Mouse (Mus musculus) layer of hippocampus, adult 9-11 months (tissue): ENCODE measurements around the gene Spsb1.

Experiments
- DNase-seq: peaks from one replicate; pipeline ENCODE4 v3.0.0; 2022

Gene Spsb1

DNA sequence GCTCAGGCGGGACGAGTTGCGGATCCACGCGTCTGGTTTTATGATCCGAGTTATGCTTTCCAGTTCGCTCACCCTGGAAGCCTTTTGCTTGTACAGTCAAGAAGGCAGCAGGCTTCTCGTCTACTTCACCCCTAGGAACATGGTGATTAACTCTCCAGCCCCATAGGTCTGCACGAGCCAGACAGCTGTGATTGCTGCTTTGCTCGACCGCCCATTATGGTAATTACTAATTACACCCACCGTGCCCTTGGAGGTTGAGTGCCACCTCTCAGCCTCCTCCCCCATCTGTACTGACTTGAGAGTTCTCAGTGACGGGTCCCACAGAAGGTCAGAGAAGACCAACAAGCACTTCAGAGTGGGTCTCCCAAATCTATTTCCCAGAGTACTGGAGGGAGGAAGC is 5.2 kb downstream of the Spsb1 start:
- DNase-seq = no peak

DNA sequence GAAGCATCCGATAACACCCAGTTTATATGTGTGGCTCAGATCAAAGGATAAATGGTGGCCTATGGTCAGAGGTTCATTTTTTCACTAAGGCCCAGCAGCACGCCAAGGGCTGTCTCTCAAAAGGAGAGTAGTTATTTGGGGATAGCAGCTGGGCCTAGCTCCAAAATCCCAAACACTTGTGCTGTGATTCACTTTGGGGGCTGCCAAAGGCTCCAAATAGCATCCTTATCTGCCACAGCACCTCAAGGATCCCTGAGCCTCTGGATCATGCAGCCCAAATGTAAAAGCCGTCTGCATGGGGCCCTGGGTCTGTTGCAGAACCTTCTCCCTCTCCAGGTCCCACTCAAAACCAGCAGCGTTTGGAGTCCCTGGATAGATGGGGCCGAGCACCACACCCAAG is 6.7 kb downstream of the Spsb1 start:
- DNase-seq = no peak

GRCm38 (mm10) chr4:149947396-149947795 is 7.4 kb downstream of the Spsb1 start:
- no peak for DNase-seq

GRCm38 (mm10) chr4:149945194-149945593 is 9.6 kb downstream of the Spsb1 start:
- DNase-seq = no peak

DNA sequence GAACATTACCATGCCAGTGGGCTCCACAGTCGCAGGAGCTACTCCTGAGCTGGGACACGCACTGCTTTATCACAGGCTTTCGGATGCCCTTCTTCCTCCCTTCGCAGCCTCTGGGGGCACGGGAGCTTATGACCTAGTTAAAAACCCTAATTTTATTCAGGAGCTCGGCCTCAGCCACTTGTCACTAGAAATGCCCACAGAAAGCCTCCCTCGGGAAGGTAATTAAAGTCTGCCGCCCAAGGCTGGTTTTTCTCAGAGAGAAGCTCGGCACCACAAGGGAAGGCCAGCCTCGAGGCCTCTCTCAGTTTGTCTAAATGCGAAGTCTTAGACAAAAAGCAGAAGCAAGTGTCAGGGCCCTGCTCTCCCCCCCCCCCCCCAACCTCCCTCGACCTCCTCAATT is 10.6 kb downstream of the Spsb1 start:
- no peak for DNase-seq

GRCm38 (mm10) chr4:149942831-149943741 is 11.8 kb downstream of the Spsb1 start:
- no peak for DNase-seq

GRCm38 (mm10) chr4:149941067-149941755 is 13.6 kb downstream of the Spsb1 start:
- no peak for DNase-seq

GRCm38 (mm10) chr4:149938701-149939100 is 16.1 kb downstream of the Spsb1 start:
- DNase-seq = no peak

DNA sequence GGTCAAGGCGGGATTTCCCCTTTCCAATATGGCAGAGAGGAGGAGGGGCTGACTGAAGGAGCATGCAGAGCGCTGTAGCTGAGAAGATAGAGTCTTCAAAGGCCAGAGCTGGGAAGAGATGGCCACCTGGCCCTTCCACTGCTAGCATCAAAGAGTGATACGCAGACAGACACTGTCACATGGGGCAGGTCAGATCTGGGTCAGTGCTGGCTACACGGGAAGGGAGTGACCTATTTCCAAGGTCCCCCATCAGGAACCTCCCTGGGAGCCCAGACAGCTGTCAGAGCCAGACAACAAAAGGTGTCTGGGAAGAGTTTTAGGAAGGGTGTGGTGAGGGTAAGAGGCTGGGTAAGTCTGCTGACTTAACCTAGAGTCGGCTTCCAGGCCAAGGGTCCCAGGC is 17.9 kb downstream of the Spsb1 start:
- no peak for DNase-seq

GRCm38 (mm10) chr4:149935470-149935869 is 19.4 kb downstream of the Spsb1 start:
- DNase-seq = no peak

GRCm38 (mm10) chr4:149933519-149934245 is 21.2 kb downstream of the Spsb1 start:
- no peak for DNase-seq

DNA sequence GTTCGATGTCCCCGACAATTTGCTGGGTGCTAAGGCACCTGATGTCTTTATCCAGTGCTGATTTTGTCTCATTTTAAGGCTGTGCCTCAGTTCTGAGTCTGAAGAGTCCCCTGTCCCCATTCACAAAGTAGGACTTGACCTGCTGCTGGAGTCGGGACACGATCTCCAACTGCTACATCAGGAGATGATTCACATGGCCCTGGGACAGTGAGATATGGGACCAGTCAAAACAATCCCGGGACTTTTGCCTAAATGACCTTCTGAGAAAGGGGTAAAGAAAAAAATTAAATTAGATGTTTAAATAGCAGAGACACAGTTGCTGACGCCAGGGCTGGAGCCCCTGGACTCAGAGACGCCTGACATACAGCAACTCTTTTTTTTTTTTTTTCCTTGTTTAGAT is 21.8 kb downstream of the Spsb1 start:
- no peak for DNase-seq

- no peak for DNase-seq
Observed at GRCm38 (mm10) chr4:149932108-149932815, 22.6 kb downstream of the Spsb1 start.

DNA sequence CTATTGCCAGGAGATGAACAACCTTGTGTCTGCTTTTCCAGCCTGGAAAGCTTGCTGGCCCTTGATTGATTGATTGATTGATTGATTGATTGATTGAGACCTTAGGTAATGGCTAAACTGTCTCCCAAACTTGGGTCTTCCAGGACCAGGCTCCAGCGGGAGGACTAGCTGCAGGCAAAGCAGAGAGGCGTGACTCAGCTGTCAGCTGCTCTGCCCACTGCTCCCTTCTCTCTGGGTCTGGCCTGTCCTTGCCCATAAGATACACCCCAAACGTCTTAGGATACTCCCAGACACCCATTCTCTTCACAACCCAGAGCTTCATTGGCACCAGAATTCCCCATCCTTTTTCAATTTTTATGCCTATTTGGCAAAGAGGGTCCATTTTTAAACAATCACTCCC is 24.1 kb downstream of the Spsb1 start:
- no peak for DNase-seq

DNA sequence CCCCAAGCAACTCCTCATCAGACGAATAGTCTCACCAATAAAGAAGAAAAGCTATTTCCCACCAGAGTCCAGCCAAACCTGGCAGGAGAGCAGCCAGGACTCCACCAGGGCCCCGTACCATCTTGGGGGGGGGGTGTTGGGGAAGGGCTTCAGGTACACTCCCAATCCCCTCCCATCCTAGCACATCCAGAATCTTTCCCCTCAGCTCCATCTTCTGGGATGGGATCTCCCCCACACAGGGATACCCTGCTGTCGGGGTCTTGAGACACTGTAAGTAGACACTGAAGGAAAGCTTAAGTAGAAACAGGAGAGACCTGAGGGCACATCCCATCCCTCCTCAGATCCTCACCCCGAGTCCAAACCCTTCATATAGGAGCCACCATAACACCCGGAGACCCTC is 31.8 kb downstream of the Spsb1 start:
- DNase-seq = no peak

DNA sequence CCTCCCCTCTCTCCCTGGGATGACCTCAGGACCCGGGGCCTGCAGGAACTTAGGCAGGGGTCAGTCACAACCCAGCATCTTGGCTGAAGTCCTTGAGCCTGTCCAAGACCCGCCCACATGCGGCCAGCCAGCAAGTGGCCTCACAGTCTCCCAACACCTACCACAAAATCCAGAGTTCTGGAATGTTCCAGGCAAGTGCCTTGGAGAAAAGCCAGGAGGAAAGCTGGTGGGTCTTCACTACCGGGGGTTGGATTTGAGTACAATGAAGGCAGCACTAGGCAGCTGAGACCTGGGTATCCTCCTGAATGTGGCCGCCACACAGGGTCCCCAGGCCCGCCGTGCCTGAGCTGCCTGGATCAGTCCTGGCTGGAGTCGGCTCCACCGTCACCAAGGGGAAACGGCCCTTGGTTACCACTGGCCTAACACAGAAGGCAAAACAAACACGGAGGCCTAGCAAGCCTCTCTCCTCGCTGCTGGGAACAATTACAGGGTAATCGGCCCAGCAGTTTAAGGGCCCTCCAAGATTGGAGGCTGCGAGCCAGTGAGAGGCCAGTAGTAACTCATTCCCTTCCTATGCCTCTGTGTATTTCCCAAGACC is 32.6 kb downstream of the Spsb1 start:
- DNase-seq = no peak

- DNase-seq = no peak
Observed at GRCm38 (mm10) chr4:149920886-149921285, 34.0 kb downstream of the Spsb1 start.

GRCm38 (mm10) chr4:149918455-149919070 is 36.3 kb downstream of the Spsb1 start:
- peak; percentile 68 for DNase-seq

DNA sequence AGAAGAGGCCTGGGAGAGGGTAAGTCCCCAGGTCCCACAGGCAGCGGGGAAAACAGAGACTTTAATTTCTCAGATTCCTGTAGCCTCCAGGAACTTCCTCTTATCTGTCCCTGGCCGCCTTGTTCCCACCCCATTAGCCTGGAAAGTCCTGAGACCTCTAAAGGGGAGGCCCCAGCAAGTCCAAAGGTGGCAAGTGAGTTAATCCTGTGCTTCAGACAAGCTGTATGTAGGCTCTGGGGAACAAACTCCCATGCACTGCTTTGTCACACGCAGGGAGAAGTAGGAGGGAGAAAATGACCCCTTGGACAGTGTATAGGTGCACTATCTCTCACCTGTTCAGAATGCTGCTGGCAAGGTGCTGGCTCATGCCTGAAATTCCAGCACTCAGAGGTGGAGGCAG is 38.0 kb downstream of the Spsb1 start:
- no peak for DNase-seq

GRCm38 (mm10) chr4:149913709-149914370 is 41.0 kb downstream of the Spsb1 start:
- no peak for DNase-seq

DNA sequence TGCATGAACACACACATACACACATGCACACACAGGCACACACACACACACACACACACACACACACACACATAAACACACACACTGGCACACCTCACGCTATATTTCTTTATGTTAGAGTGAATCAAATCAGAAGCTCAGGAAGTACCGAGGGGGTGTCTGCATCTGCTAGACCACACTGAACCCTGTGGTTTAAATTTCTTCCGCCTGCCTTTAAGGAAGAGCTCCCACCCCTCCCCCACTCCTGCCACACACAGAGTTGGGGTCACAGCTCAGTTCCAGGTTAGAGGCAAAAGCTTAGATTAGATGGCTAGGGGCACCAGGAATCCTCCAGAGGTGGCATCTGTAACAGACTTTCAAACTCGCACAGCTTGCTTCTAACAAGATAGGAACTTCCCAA is 42.4 kb downstream of the Spsb1 start:
- DNase-seq = no peak

- DNase-seq = no peak
Observed at GRCm38 (mm10) chr4:149910558-149910957, 44.3 kb downstream of the Spsb1 start.
